Mouse (Mus musculus) left cerebral cortex, adult 18-20 months (tissue): Measurements from ENCODE around the gene Pga5. TPM values are rescaled to one million over a fixed set of nuclear protein-coding genes. Genes with fewer than 3 reads are reported as not detected.

Experiments
- DNase-seq, 2 experiments: peaks; one replicate each; pipeline ENCODE4 v3.0.0; 2021 to 2022; ENCODE audit warnings: low spot score in 2 of 2, mixed read lengths in 1 of 2
- total RNA-seq, 2 experiments: library from RNA; stranded (reverse); gene quantifications; 2 replicates each; pipeline ENCODE4 v1.2.3; 2021

Gene Pga5
- total RNA-seq, 2 experiments from 2014 or later = not detected

DNA sequence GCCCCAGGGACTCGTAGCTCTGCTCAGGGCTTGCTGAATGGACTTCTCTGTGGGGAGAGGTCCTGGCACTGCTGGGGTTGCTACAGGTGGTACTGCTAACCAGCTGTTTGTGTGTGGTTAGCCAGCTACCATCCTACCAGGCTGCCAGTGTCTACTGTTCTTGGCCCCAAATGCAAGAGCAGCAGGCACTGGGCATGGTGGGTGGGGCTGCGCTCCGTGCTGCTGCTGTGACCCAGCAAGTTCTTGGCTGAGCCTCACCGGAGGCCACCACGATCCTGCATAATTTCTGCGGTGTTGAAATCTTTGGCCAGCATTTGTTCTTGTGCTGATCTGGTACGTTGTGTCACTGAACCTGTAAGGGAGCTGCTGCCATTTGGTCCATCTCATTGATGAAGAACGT, 25.6 kb upstream of the Pga5 start:
- DNase-seq = no peak

DNA sequence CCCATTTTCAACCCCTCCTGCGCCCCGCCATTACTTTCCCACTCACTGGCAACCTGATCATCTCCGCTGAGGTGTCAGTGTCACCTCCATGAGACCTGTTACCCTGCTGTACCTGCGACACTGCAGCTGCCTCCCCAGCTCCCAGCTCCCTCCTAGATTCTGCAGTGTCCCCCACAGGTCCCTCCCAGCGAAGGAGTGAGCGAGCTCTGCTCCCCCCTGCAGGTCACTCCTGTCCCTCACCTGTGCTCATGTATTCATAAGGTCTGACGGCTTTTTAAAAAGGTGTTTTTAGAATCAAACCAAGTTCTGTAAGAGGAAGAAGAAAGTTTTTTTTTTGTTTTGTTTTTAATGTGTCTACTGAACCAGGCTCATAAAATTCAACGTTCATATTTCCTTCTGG, 24.3 kb upstream of the Pga5 start:
- DNase-seq = no peak

- no peak for DNase-seq
Observed at GRCm38 (mm10) chr19:10701013-10701726, 23.3 kb upstream of the Pga5 start.

DNA sequence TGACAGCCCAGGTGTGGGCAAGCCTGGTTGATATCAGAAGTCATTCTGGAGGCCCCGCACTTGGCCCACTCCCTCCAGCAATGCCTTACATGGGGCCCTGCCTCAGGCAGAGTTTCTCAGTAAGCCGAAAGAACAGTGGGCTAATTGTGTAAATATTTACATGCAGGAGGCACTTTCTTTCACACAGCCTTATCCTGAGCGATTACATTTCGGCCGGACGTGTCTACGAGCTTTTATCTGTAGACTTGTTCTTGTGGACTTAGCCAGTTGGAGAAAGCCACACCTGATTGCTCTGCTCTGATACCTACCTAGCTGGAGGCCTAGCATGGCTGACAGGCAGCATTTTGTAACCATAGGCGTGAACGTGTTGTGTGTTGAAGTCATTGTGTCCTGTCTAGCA, 22.0 kb upstream of the Pga5 start:
- no peak for DNase-seq

GRCm38 (mm10) chr19:10698131-10698991, 20.5 kb upstream of the Pga5 start:
- DNase-seq = no peak

DNA sequence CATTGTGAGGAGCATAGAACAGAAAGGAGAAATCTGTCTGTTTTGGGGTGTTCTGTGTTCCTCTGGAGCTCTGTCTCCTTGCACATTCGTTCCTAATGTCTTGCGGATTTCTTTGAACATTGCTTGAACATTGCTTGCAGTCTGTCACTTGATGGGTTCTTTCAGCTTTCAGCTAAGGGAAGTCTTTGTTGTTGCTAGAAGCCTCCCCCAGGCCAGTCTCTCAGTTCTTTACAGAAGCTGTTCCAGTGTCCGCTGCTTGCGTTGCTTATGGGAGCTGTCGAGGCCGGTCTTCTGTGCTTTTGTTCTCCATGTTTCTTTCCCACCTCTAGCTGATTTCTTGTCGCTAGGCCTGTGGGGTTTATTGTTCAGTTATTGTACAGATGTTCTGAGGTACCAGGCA, 17.9 kb upstream of the Pga5 start:
- DNase-seq = no peak

- DNase-seq = no peak
Observed at GRCm38 (mm10) chr19:10693926-10694682, 16.2 kb upstream of the Pga5 start.

GRCm38 (mm10) chr19:10692361-10692760, 14.5 kb upstream of the Pga5 start:
- no peak for DNase-seq

DNA sequence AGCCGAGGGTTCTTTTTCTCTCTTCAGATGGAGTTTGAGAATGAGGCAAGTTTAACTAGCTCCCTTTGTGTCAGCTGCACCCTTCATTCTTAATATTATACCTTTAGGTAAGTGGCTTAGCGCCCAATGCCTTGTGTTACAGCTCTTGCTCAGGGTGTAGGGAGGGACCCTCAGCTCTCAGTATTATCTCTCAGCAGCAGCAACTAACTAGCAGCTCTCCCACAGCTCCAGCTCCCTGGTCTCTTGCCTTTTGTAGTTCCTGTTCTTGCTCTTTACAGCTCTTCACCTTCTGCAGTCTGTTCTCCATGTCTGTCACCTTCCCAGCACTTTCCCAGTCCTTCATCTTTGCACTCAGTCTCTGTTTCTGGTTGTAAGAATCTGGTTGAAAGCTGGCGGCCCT, 13.8 kb upstream of the Pga5 start:
- no peak for DNase-seq

GRCm38 (mm10) chr19:10691121-10691520, 13.2 kb upstream of the Pga5 start:
- no peak for DNase-seq

- DNase-seq = no peak
Observed at GRCm38 (mm10) chr19:10690336-10690735, 12.5 kb upstream of the Pga5 start.

DNA sequence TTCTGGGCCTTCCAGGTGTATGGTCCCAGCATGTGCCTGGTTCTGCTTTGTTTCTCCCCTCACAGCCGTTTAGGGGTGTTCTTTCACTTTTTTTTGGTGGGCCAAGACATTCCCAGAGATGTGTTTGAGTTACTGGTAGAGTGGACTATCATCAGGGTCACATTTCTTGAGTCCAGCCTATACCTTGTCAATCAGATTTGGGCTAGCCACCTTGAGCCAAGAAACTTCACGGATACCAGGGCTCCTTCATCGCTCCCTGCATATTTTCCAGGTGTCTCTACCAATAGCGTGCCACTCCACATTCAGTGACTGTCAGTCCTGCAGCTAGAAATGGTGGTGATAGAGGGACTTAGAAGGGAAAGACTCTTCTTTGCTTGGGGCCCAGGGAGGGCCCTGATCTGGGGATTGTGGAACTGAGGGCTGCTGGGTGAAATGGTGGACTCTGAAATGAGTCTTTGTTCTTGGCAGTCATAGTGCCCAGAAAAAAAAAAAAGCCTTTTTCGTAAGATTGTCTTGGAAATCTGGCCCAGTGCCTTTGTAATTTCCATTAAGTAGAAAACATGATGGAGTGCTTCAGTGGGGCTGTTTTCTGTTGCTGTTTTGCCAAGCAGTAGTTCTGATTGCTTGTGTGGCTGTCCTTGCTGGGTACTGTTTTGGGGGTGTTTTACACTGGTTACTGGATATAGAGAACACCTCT, 11.7 kb upstream of the Pga5 start:
- DNase-seq = no peak

GRCm38 (mm10) chr19:10688537-10689352, 10.9 kb upstream of the Pga5 start, which contains the start of gene Vps37c:
Gene Vps37c (plus strand): TSS chr19:10688735.
- DNase-seq = peak; percentile 94 to 97

GRCm38 (mm10) chr19:10685727-10686126, 7.9 kb upstream of the Pga5 start:
- DNase-seq = no peak

DNA sequence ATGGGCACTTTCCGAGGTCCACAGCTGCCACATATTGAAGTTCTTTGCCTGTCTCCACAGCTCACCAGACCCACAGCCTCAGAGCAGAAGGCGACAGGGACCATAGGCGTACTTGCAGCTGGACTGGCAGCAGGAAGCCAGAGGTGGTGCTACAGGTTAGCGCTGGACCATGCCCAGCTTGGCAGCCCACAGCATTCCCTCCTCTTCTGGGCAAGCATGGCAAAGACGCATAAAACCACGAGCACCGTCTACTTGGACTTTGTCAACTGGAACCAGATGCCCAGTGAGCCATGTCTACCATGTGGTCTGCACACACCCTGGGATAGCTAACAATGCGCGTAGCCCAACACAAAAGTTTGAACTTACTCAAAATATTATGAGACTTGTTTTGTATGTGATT, 7.2 kb upstream of the Pga5 start:
- no peak for DNase-seq

DNA sequence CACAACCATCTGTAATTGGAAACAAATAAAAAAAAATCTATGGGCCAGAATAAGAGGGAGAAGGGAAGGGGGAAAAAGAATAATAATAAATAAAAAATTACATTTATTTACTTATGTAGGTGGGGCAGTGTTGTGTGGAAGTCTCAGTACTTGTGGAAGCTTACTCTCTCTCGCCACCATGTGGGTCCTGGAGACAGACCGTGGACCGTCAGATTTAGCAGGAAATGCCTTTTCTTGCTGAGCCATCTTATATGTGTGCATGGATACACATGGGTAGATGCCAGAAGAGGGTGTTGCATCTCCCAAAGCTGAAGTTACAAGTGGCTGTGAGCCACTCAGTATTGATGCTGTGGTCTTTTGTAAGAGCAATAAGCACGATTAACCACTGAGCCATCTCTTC, 3.7 kb upstream of the Pga5 start:
- DNase-seq = no peak

DNA sequence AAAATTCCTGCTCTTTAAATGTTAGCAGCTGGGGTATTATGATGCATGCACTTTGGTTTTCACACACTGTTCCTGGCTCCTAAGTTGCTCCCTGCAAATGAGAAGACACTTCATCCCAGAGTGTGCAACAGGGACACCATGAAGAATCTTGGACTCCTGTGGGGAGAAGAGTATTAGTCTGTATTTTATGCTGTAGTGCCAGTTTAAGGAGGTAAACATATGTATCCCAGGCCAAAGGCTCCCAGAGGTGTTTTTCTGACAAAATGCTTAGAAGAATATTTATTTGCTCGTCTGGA, 849 bp upstream of the Pga5 start:
- DNase-seq = no peak

- no peak for DNase-seq
Observed at GRCm38 (mm10) chr19:10676656-10677055, 1.2 kb downstream of the Pga5 start.

GRCm38 (mm10) chr19:10673275-10673674, 4.6 kb downstream of the Pga5 start:
- DNase-seq = no peak

GRCm38 (mm10) chr19:10671854-10672417, 5.9 kb downstream of the Pga5 start:
- DNase-seq = no peak
